Mouse (Mus musculus): ENCODE measurements at regions not wholly inside any gene's neighbourhood (a gene's known extent, or its start where the extent isn't known, plus 50 kb on each side); places are given as distances from the start of the nearest gene placed in this dataset.

GRCm38 (mm10) chr13:46041475-46041874, 76.7 kb upstream of the Atxn1 start:
- TF ChIP-seq CTCF (IDR thresholded peaks at IDR 0.05; ENCODE audit: extremely low read depth, insufficient read depth, insufficient read length, insufficient replicate concordance) = no peak
- no peak for TF ChIP-seq POLR2A (IDR thresholded peaks at IDR 0.05; ENCODE audit: low read depth, low read length)

Measured in spleen, adult 2 months (tissue).